Mouse (Mus musculus) small intestine, adult 2 months (tissue): ENCODE data around the gene Atp2b1. TPM values are rescaled to one million over a fixed set of nuclear protein-coding genes. Genes with fewer than 3 reads are reported as not detected.

Source experiments
- H3K27ac ChIP-seq: fragments of 200-500 bp; 2 replicates; pipeline ENCODE4 v1.5.1; 2012; ENCODE audit warnings: low read depth, low read length, control low read depth, inconsistent platforms; ENCODE audit not compliant: insufficient read depth
- H3K27me3 ChIP-seq: fragments of 200-500 bp; 2 replicates; pipeline ENCODE4 v1.6.1; 2012; ENCODE audit warnings: mild to moderate bottlenecking, moderate library complexity, low read length, inconsistent platforms; ENCODE audit not compliant: control insufficient read depth, insufficient read depth
- H3K36me3 ChIP-seq: fragments of 200-500 bp; 2 replicates; pipeline ENCODE4 v1.6.1; 2012; ENCODE audit warnings: mild to moderate bottlenecking, low read length, control low read depth, inconsistent platforms; ENCODE audit not compliant: control insufficient read depth, insufficient read depth
- H3K4me1 ChIP-seq: fragments of 200-500 bp; 2 replicates; pipeline ENCODE4 v1.6.1; 2012; ENCODE audit warnings: low read length, inconsistent platforms, mixed read lengths; ENCODE audit not compliant: control insufficient read depth, insufficient read depth, insufficient read length
- H3K4me3 ChIP-seq: fragments of 200-500 bp; 2 replicates; pipeline ENCODE4 v1.5.1; 2012; ENCODE audit warnings: low read depth, mild to moderate bottlenecking, control low read depth, inconsistent platforms, low read length, moderate library complexity
- CTCF ChIP-seq: fragments of 200-500 bp; IDR thresholded peaks from 2 replicates; pipeline ENCODE4 v1.5.1; 2012; ENCODE audit warnings: low read depth, mild to moderate bottlenecking, control low read depth, inconsistent platforms, low read length, moderate library complexity, mixed read lengths; ENCODE audit not compliant: insufficient replicate concordance, insufficient read length; ENCODE audit errors: extremely low read depth
- POLR2A ChIP-seq: fragments of 200-500 bp; IDR thresholded peaks from 2 replicates; pipeline ENCODE4 v1.6.1; 2012; ENCODE audit warnings: low read depth, mild to moderate bottlenecking, control low read depth, inconsistent platforms, low read length, moderate library complexity
- WGBS: fragments of 180-500 bp; shearing (Covaris S2); methylation state at CpG from one replicate; pipeline ENCODE4 v1.1.7; 2018; 5-methylcytosine and 5-hydroxymethylcytosine counted together
- polyA plus RNA-seq: library from polyadenylated mRNA; depleted of rRNA; stranded (reverse); fragments of >200 nt; gene quantifications from 2 replicates; pipeline ENCODE4 v1.2.3, GENCODE M21; 2012

The Atp2b1 gene
- polyA plus RNA-seq, 1 experiment, result 4.1 TPM

GRCm38 (mm10) chr10:98880711-98881110, 33.5 kb upstream of the Atp2b1 start:
- no peaks in the 10 kb centered on the region for H3K4me1 ChIP-seq
- WGBS, result 56% methylated on average over 2 of the region's 2 CpGs
- H3K36me3 ChIP-seq, result no peaks in the 10 kb centered on the region
- H3K27me3 ChIP-seq, result no peaks in the 10 kb centered on the region
- H3K4me3 ChIP-seq, result no peak overlapping the region
- no peak for TF ChIP-seq POLR2A
- no peak for TF ChIP-seq CTCF
- H3K27ac ChIP-seq, result no peak overlapping the region

GRCm38 (mm10) chr10:98881492-98881891, 32.7 kb upstream of the Atp2b1 start:
- H3K36me3 ChIP-seq, result no peaks in the 10 kb centered on the region
- no peak overlapping the region for H3K27ac ChIP-seq
- H3K4me1 ChIP-seq, result no peaks in the 10 kb centered on the region
- H3K4me3 ChIP-seq, result no peak overlapping the region
- 86% methylated on average over 6 of the region's 6 CpGs for WGBS
- no peak for TF ChIP-seq POLR2A
- no peak for TF ChIP-seq CTCF
- H3K27me3 ChIP-seq, result no peaks in the 10 kb centered on the region

DNA sequence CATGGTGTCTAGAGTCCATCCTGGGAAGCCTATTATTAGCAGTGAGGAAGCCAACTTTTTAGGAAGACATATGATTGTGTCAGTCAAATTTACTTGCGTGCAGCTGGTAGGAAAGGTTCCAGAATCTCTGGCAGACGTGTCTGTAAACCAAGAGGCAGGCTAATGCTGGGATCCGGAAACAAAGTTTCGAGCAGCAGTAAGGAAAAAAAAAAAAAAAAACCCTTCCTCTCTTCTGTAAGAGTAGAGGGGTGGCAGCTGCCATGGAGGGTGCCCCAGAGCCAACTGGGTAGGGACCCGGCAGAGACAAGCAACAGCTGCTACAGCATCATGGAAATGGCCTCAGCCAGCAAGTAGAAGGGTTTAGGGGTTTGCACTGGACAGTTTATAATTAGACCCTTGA, 31.6 kb upstream of the Atp2b1 start:
- TF ChIP-seq POLR2A (no peak), CTCF (no peak)
- Histone ChIP-seq H3K4me3 (no peak overlapping the region), H3K4me1 (no peaks in the 10 kb centered on the region), H3K27me3 (no peaks in the 10 kb centered on the region), H3K36me3 (no peaks in the 10 kb centered on the region), H3K27ac (no peak overlapping the region)
- WGBS, result 80% methylated on average over 5 of the region's 5 CpGs

DNA sequence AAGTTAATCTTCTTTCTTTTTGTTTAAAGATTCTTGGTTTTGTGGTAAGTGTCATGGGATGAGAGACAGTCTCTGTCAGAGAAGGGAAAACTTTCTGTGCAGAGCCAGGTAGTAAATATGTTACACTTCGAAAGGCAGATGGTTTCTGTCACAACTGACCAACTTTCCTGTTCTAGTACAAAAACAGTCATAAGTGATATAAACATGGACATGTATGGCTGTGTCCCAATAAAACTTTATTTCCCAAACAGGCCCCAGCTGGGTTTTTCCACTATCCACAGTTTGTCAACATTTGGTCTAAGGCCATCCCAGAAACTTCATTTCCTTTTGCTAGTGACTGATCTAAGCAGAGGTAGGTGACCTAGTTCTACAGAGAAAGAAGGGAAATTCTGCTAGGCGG, 29.8 kb upstream of the Atp2b1 start:
- 0 out of 2 replicates have a peak overlapping the region, but pooled peaks have one; percentile 1 for H3K27ac ChIP-seq
- H3K4me1 ChIP-seq, result no peaks in the 10 kb centered on the region
- 78% methylated on average over 2 of the region's 2 CpGs for WGBS
- no peaks in the 10 kb centered on the region for H3K36me3 ChIP-seq
- no peak for TF ChIP-seq POLR2A
- TF ChIP-seq CTCF, result no peak
- H3K4me3 ChIP-seq, result no peak overlapping the region
- no peaks in the 10 kb centered on the region for H3K27me3 ChIP-seq

GRCm38 (mm10) chr10:98886770-98887271, 27.4 kb upstream of the Atp2b1 start:
- TF ChIP-seq CTCF (no peak), POLR2A (no peak)
- Histone ChIP-seq H3K27ac (no peak overlapping the region), H3K4me1 (peaks cover 2% of the 10 kb centered on the region; the same call in 1 of the 2 replicates), H3K4me3 (no peak overlapping the region), H3K27me3 (no peaks in the 10 kb centered on the region), H3K36me3 (no peaks in the 10 kb centered on the region)
- 89% methylated on average over 3 of the region's 3 CpGs for WGBS

- H3K36me3 ChIP-seq, result no peaks in the 10 kb centered on the region
- H3K27ac ChIP-seq, result no peak overlapping the region
- peaks cover 2% of the 10 kb centered on the region; the same call in 1 of the 2 replicates for H3K4me1 ChIP-seq
- WGBS, result 83% methylated on average over 4 of the region's 4 CpGs
- H3K4me3 ChIP-seq, result no peak overlapping the region
- TF ChIP-seq POLR2A (no peak), CTCF (no peak)
- H3K27me3 ChIP-seq, result no peaks in the 10 kb centered on the region
Observed at GRCm38 (mm10) chr10:98891361-98891760, 22.8 kb upstream of the Atp2b1 start.

GRCm38 (mm10) chr10:98897507-98897906, 16.7 kb upstream of the Atp2b1 start:
- Histone ChIP-seq H3K27me3 (no peaks in the 10 kb centered on the region), H3K36me3 (no peaks in the 10 kb centered on the region), H3K27ac (peak overlapping the region; percentile 73), H3K4me1 (peaks cover 9% of the 10 kb centered on the region; the same call in 1 of the 2 replicates), H3K4me3 (no peak overlapping the region)
- no peak for TF ChIP-seq CTCF
- TF ChIP-seq POLR2A, result no peak
- whole genome bisulfite sequencing, result 31% methylated on average over 8 of the region's 8 CpGs
